Mouse (Mus musculus) liver, embryonic 14.5 days (tissue): ENCODE measurements around the gene Olfr1191-ps1. TPM values are rescaled to one million over a fixed set of nuclear protein-coding genes. Genes with fewer than 3 reads are reported as not detected.
"Not testable (repeated sequence)": the region's sequence is repeated elsewhere in the genome, so short reads cannot be mapped to it uniquely, and the experiment has no call there.

Experiments
- ATAC-seq: fragments of 200-750 bp; cut with Nextera tagmentation; 2 replicates; pipeline ENCODE4 v1.8.0; 2017; ENCODE audit warnings: moderate number of reproducible peaks, mild to moderate bottlenecking, moderate library complexity; ENCODE audit not compliant: insufficient read depth
- DNase-seq, 3 experiments: peaks; one replicate each; pipeline ENCODE4 v3.0.0-alpha.2; 2012 to 2013; ENCODE audit warnings: low read depth in 3 of 3, low spot score in 3 of 3
- H3K27ac ChIP-seq: fragments of 300-500 bp; sonication (generic); 2 replicates; pipeline ENCODE4 v1.5.1; 2014; ENCODE audit warnings: moderate library complexity, mild to moderate bottlenecking, control low read depth, inconsistent platforms
- H3K27me3 ChIP-seq: fragments of 300-500 bp; sonication (generic); 2 replicates; pipeline ENCODE4 v1.6.1; 2014; ENCODE audit warnings: mild to moderate bottlenecking, low read length, moderate library complexity; ENCODE audit not compliant: control insufficient read depth, insufficient read depth
- H3K36me3 ChIP-seq: fragments of 300-500 bp; sonication (generic); replicated peaks from 2 replicates; pipeline ENCODE4 v1.6.1; 2014; ENCODE audit warnings: low read depth; ENCODE audit not compliant: control insufficient read depth, insufficient read depth
- H3K4me1 ChIP-seq, 2 experiments: fragments of 200-500 bp in 1 of 2; fragments of 300-500 bp in 1 of 2; sonication (generic) in 1 of 2; replicated peaks; 2 replicates each; pipeline ENCODE4 v1.6.1; 2012 to 2014; ENCODE audit warnings: antibody characterized with exemption in 1 of 2, inconsistent platforms in 1 of 2, low read length in 1 of 2; ENCODE audit not compliant: control insufficient read depth in 2 of 2, insufficient read depth in 2 of 2
- H3K4me2 ChIP-seq: fragments of 300-500 bp; sonication (generic); 2 replicates; pipeline ENCODE4 v1.6.1; 2014; ENCODE audit warnings: low read depth, mild to moderate bottlenecking, control low read depth, moderate library complexity
- H3K4me3 ChIP-seq, 2 experiments: fragments of 200-500 bp in 1 of 2; fragments of 300-500 bp in 1 of 2; sonication (generic) in 1 of 2; 2 replicates each; pipeline ENCODE4 v1.5.1; 2012 to 2014; ENCODE audit warnings: low read depth in 2 of 2, low read length in 2 of 2, mild to moderate bottlenecking in 2 of 2, control low read depth in 1 of 2, inconsistent platforms in 1 of 2, moderate library complexity in 1 of 2; ENCODE audit not compliant: insufficient read depth in 1 of 2
- H3K9ac ChIP-seq: fragments of 300-500 bp; sonication (generic); replicated peaks from 2 replicates; pipeline ENCODE4 v1.6.1; 2014; ENCODE audit warnings: mild to moderate bottlenecking, control low read depth, moderate library complexity
- H3K9me3 ChIP-seq: fragments of 300-500 bp; sonication (generic); 2 replicates; pipeline ENCODE4 v1.6.1; 2016; ENCODE audit warnings: low read length, mixed read lengths; ENCODE audit not compliant: control insufficient read depth
- CTCF ChIP-seq: IDR thresholded peaks from 2 replicates; pipeline ENCODE4 v1.5.1; 2016; ENCODE audit warnings: antibody characterized with exemption, low read depth, control low read depth
- EP300 ChIP-seq: IDR thresholded peaks from 2 replicates; pipeline ENCODE4 v1.6.1; 2016; ENCODE audit warnings: antibody characterized with exemption, low read depth
- WGBS: fragments of 180-500 bp; shearing (Covaris S2); extraction: QIAGEN DNeasy Blood & Tissue Kit; methylation state at CpG from one replicate; pipeline ENCODE4 v1.1.7; 2014; ENCODE audit not compliant: insufficient replicate concordance; 5-methylcytosine and 5-hydroxymethylcytosine counted together
- polyA plus RNA-seq, 2 experiments: library from polyadenylated mRNA; depleted of rRNA in 1 of 2; stranded (reverse) in 1 of 2; unstranded in 1 of 2; fragments of >200 nt; fragmentation: Nextera tagmentation in 1 of 2; extraction: Ambion mirVana in 1 of 2; gene quantifications; 2 replicates each; pipeline versions ENCODE4 v1.2.1 to v1.2.3; 2012 to 2014

The Olfr1191-ps1 gene
- polyA plus RNA-seq (2012; rRNA removed) (not detected in 2 replicates), polyA plus RNA-seq (2014; fragmentation: Nextera tagmentation; extraction: Ambion mirVana) (not detected in 2 replicates)

DNA sequence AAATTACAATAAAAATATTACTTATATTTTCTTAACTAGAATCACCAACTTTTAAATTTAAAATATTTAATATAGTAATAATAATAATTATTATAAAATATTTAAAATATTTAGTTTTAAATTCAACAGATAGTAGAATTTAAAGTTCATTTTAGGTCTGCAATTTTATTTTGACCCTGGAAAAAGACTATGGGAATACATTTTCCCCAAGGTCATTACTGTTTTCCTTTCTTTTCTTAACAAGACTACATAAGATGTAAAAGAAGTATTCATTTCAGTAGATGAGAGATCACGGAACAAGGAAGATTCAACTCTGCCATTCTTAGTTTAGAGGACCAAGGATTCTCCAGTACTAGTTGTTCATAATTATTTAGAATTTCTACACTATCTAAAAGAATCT, at the start of gene Olfr1191-ps1:
Olfr1191-ps1 (plus strand) TSS at position 301 of the 400 bp plus-strand sequence.
- DNase-seq, H3K4me3 ChIP-seq, H3K9ac ChIP-seq, H3K27ac ChIP-seq, H3K9me3 ChIP-seq, ATAC-seq, H3K4me2 ChIP-seq, H3K36me3 ChIP-seq, H3K4me1 ChIP-seq, H3K27me3 ChIP-seq: not testable (repeated sequence)
- WGBS: 50% methylated on average over 1 of the region's 1 CpGs

DNA sequence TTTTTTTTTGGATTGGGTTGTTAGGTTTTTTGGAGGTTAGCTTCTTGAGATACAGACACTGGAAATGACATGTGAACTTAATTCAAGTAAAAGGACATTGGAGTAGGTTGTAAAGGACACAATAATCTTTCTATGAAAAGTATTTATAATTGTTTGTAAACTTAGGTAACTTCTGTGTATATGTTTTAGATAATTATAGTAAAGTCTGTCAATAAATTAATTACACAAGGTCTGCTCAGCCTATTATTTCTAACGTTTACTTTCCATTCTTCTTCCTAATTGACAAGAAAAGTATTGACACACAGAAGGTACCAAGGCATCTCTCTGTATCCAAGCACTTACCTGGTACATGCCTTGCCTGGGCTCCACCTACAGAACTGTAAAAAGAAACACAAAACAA, 7.9 kb downstream of the Olfr1191-ps1 start, which contains the start of gene Olfr1192-ps1:
Olfr1192-ps1 (plus strand) TSS at position 301 of the 400 bp plus-strand sequence.
- TF ChIP-seq CTCF: no peak
- TF ChIP-seq EP300: no peak
- no peaks in the 10 kb centered on the region for H3K36me3 ChIP-seq

DNA sequence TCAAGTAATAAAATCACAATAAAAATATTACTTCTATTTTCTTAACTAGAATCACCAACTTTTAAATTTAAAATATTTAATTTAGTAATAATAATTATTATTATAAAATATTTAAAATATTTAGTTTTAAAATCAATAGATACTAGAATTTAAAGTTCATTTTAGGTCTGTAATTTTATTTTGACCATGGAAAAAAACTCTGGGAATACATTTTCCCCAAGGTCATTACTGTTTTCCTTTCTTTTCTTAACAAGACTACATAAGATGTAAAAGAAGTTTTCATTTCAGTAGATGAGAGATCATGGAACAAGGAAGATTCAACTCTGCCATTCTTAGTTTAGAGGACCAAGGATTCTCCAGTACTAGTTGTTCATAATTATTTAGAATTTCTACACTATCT, 35.0 kb downstream of the Olfr1191-ps1 start, which contains the start of gene Olfr1193:
Olfr1193 (plus strand) TSS at position 301 of the 400 bp plus-strand sequence.
- not testable (repeated sequence) for H3K36me3 ChIP-seq, H3K9ac ChIP-seq, H3K4me1 ChIP-seq, DNase-seq, H3K27ac ChIP-seq, H3K4me3 ChIP-seq, H3K27me3 ChIP-seq, H3K4me2 ChIP-seq, H3K9me3 ChIP-seq, ATAC-seq

More for the DNA sequence above, 7.9 kb downstream of the Olfr1191-ps1 start, which contains the start of gene Olfr1192-ps1:
- H3K27me3 ChIP-seq: no peaks in the 10 kb centered on the region
- H3K4me1 ChIP-seq: no peaks in the 10 kb centered on the region
- WGBS: 33% methylated on average over 1 of the region's 1 CpGs
- no peaks in the 10 kb centered on the region for H3K9me3 ChIP-seq
- no peak within 1 kb of the TSS for H3K9ac ChIP-seq
- no peak within 1 kb of the TSS for H3K27ac ChIP-seq
- no peak within 1 kb of the TSS for H3K4me2 ChIP-seq
- no peak within 1 kb of the TSS for H3K4me3 ChIP-seq
- DNase-seq (no peak), ATAC-seq (no peak)

DNA sequence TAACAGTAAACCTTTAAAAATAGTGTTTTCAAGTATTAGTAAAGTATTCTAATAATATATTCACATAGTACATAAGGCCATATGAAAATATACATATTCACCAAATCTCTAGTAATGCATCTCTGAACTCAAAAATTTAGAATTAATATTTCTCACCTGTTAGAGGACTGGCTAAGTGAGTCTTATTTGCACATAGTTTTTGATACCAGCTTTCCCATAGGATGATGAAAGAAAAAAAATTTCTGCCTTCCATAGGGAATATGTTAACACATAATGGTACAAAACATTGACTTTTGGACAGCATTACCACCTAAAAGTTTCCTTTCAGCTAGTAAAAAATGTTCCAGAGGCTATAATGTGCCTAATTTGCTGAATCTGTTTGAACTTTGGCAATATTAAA, 48.7 kb downstream of the Olfr1191-ps1 start, which contains the start of gene Olfr1195:
Olfr1195 (minus strand) TSS at position 101 of the 400 bp plus-strand sequence.
- DNase-seq (no peak), ATAC-seq (no peak)
- Histone ChIP-seq H3K27ac (no peak within 1 kb of the TSS), H3K4me1 (no peaks in the 10 kb centered on the region), H3K27me3 (no peaks in the 10 kb centered on the region), H3K4me3 (no peak within 1 kb of the TSS), H3K36me3 (no peaks in the 10 kb centered on the region), H3K9me3 (no peaks in the 10 kb centered on the region), H3K4me2 (no peak within 1 kb of the TSS), H3K9ac (no peak within 1 kb of the TSS)
- no peak for TF ChIP-seq CTCF
- TF ChIP-seq EP300: no peak

Other genes starting within 250 kb of the Olfr1191-ps1 start
- gene Olfr1179, start 234.1 kb upstream of the Olfr1191-ps1 start, polyA plus RNA-seq (2012; rRNA removed): not detected in 2 replicates
- not detected in 2 replicates for gene Olfr1179, start 234.1 kb upstream of the Olfr1191-ps1 start, polyA plus RNA-seq (2014; fragmentation: Nextera tagmentation; extraction: Ambion mirVana)
- not detected in 2 replicates for gene Olfr1180, start 221.4 kb upstream of the Olfr1191-ps1 start, polyA plus RNA-seq (2012; rRNA removed)
- not detected in 2 replicates for gene Olfr1180, start 221.4 kb upstream of the Olfr1191-ps1 start, polyA plus RNA-seq (2014; fragmentation: Nextera tagmentation; extraction: Ambion mirVana)
- not detected in 2 replicates for gene Olfr1181, start 214.4 kb upstream of the Olfr1191-ps1 start, polyA plus RNA-seq (2012; rRNA removed)
- gene Olfr1181, start 214.4 kb upstream of the Olfr1191-ps1 start, polyA plus RNA-seq (2014; fragmentation: Nextera tagmentation; extraction: Ambion mirVana): not detected in 2 replicates
- gene Gm13757, start 191.4 kb upstream of the Olfr1191-ps1 start, polyA plus RNA-seq (2012; rRNA removed): not detected in 2 replicates
- not detected in 2 replicates for gene Gm13757, start 191.4 kb upstream of the Olfr1191-ps1 start, polyA plus RNA-seq (2014; fragmentation: Nextera tagmentation; extraction: Ambion mirVana)
- not detected in 2 replicates for gene Olfr1183, start 185.7 kb upstream of the Olfr1191-ps1 start, polyA plus RNA-seq (2012; rRNA removed)
- not detected in 2 replicates for gene Olfr1183, start 185.7 kb upstream of the Olfr1191-ps1 start, polyA plus RNA-seq (2014; fragmentation: Nextera tagmentation; extraction: Ambion mirVana)
- not detected in 2 replicates for gene Olfr1184, start 156.9 kb upstream of the Olfr1191-ps1 start, polyA plus RNA-seq (2012; rRNA removed)
- gene Olfr1184, start 156.9 kb upstream of the Olfr1191-ps1 start, polyA plus RNA-seq (2014; fragmentation: Nextera tagmentation; extraction: Ambion mirVana): not detected in 2 replicates
- not detected in 2 replicates for gene Olfr1185-ps1, start 147.2 kb upstream of the Olfr1191-ps1 start, polyA plus RNA-seq (2012; rRNA removed)
- not detected in 2 replicates for gene Olfr1185-ps1, start 147.2 kb upstream of the Olfr1191-ps1 start, polyA plus RNA-seq (2014; fragmentation: Nextera tagmentation; extraction: Ambion mirVana)
- gene Olfr1186, start 122.0 kb upstream of the Olfr1191-ps1 start, polyA plus RNA-seq (2012; rRNA removed): not detected in 2 replicates
- gene Olfr1186, start 122.0 kb upstream of the Olfr1191-ps1 start, polyA plus RNA-seq (2014; fragmentation: Nextera tagmentation; extraction: Ambion mirVana): not detected in 2 replicates
- gene Olfr1188, start 83.6 kb upstream of the Olfr1191-ps1 start, polyA plus RNA-seq (2012; rRNA removed): not detected in 2 replicates
- not detected in 2 replicates for gene Olfr1188, start 83.6 kb upstream of the Olfr1191-ps1 start, polyA plus RNA-seq (2014; fragmentation: Nextera tagmentation; extraction: Ambion mirVana)
- gene Olfr1189, start 54.1 kb upstream of the Olfr1191-ps1 start, polyA plus RNA-seq (2012; rRNA removed): not detected in 2 replicates
- gene Olfr1189, start 54.1 kb upstream of the Olfr1191-ps1 start, polyA plus RNA-seq (2014; fragmentation: Nextera tagmentation; extraction: Ambion mirVana): not detected in 2 replicates
- not detected in 2 replicates for gene Olfr1192-ps1, start 8.0 kb downstream of the Olfr1191-ps1 start, polyA plus RNA-seq (2012; rRNA removed)
- gene Olfr1192-ps1, start 8.0 kb downstream of the Olfr1191-ps1 start, polyA plus RNA-seq (2014; fragmentation: Nextera tagmentation; extraction: Ambion mirVana): not detected in 2 replicates
- gene Olfr1193, start 35.1 kb downstream of the Olfr1191-ps1 start, polyA plus RNA-seq (2012; rRNA removed): not detected in 2 replicates
- not detected in 2 replicates for gene Olfr1193, start 35.1 kb downstream of the Olfr1191-ps1 start, polyA plus RNA-seq (2014; fragmentation: Nextera tagmentation; extraction: Ambion mirVana)
- gene Olfr1195, start 48.6 kb downstream of the Olfr1191-ps1 start, polyA plus RNA-seq (2012; rRNA removed): not detected in 2 replicates
- not detected in 2 replicates for gene Olfr1195, start 48.6 kb downstream of the Olfr1191-ps1 start, polyA plus RNA-seq (2014; fragmentation: Nextera tagmentation; extraction: Ambion mirVana)
- gene Olfr1196, start 64.1 kb downstream of the Olfr1191-ps1 start, polyA plus RNA-seq (2012; rRNA removed): not detected in 2 replicates
- not detected in 2 replicates for gene Olfr1196, start 64.1 kb downstream of the Olfr1191-ps1 start, polyA plus RNA-seq (2014; fragmentation: Nextera tagmentation; extraction: Ambion mirVana)
- not detected in 2 replicates for gene Olfr1197, start 91.8 kb downstream of the Olfr1191-ps1 start, polyA plus RNA-seq (2012; rRNA removed)
- not detected in 2 replicates for gene Olfr1197, start 91.8 kb downstream of the Olfr1191-ps1 start, polyA plus RNA-seq (2014; fragmentation: Nextera tagmentation; extraction: Ambion mirVana)
- not detected in 2 replicates for gene Olfr1198, start 110.8 kb downstream of the Olfr1191-ps1 start, polyA plus RNA-seq (2012; rRNA removed)
- not detected in 2 replicates for gene Olfr1198, start 110.8 kb downstream of the Olfr1191-ps1 start, polyA plus RNA-seq (2014; fragmentation: Nextera tagmentation; extraction: Ambion mirVana)
- gene Olfr1199, start 119.9 kb downstream of the Olfr1191-ps1 start, polyA plus RNA-seq (2012; rRNA removed): not detected in 2 replicates
- not detected in 2 replicates for gene Olfr1199, start 119.9 kb downstream of the Olfr1191-ps1 start, polyA plus RNA-seq (2014; fragmentation: Nextera tagmentation; extraction: Ambion mirVana)
- not detected in 2 replicates for gene Olfr1200, start 129.9 kb downstream of the Olfr1191-ps1 start, polyA plus RNA-seq (2012; rRNA removed)
- gene Olfr1200, start 129.9 kb downstream of the Olfr1191-ps1 start, polyA plus RNA-seq (2014; fragmentation: Nextera tagmentation; extraction: Ambion mirVana): not detected in 2 replicates
- gene Olfr1201, start 152.5 kb downstream of the Olfr1191-ps1 start, polyA plus RNA-seq (2012; rRNA removed): not detected in 2 replicates
- gene Olfr1201, start 152.5 kb downstream of the Olfr1191-ps1 start, polyA plus RNA-seq (2014; fragmentation: Nextera tagmentation; extraction: Ambion mirVana): not detected in 2 replicates
- gene Olfr1202, start 174.0 kb downstream of the Olfr1191-ps1 start, polyA plus RNA-seq (2012; rRNA removed): not detected in 2 replicates
- gene Olfr1202, start 174.0 kb downstream of the Olfr1191-ps1 start, polyA plus RNA-seq (2014; fragmentation: Nextera tagmentation; extraction: Ambion mirVana): not detected in 2 replicates
- not detected in 2 replicates for gene Olfr1205, start 189.2 kb downstream of the Olfr1191-ps1 start, polyA plus RNA-seq (2012; rRNA removed)
- gene Olfr1205, start 189.2 kb downstream of the Olfr1191-ps1 start, polyA plus RNA-seq (2014; fragmentation: Nextera tagmentation; extraction: Ambion mirVana): not detected in 2 replicates
- gene Olfr1204, start 208.8 kb downstream of the Olfr1191-ps1 start, polyA plus RNA-seq (2012; rRNA removed): not detected in 2 replicates
- not detected in 2 replicates for gene Olfr1204, start 208.8 kb downstream of the Olfr1191-ps1 start, polyA plus RNA-seq (2014; fragmentation: Nextera tagmentation; extraction: Ambion mirVana)
- not detected in 2 replicates for gene Olfr1206, start 222.7 kb downstream of the Olfr1191-ps1 start, polyA plus RNA-seq (2012; rRNA removed)
- gene Olfr1206, start 222.7 kb downstream of the Olfr1191-ps1 start, polyA plus RNA-seq (2014; fragmentation: Nextera tagmentation; extraction: Ambion mirVana): not detected in 2 replicates